Mouse (Mus musculus): ENCODE data around the gene Samd10. TPM values are rescaled to one million over a fixed set of nuclear protein-coding genes. Genes with fewer than 3 reads are reported as not detected.

Samd10 gene
- polyA plus RNA-seq, 1 experiment from 2014 or later = 23.9 TPM

GRCm38 (mm10) chr2:181571941-181572670 lies 26.9 kb downstream of the Samd10 start:
- no peaks in the 10 kb centered on the region for H3K9me3 ChIP-seq (ENCODE audit: control insufficient read depth, low read length)
- H3K9ac ChIP-seq (ENCODE audit: low read depth, low read length) = no peak overlapping the region
- no peak for ATAC-seq
- H3K4me3 ChIP-seq (ENCODE audit: low read length) = no peak overlapping the region
- H3K4me2 ChIP-seq (ENCODE audit: low read depth, low read length) = no peak overlapping the region
- 90% methylated on average over 11 of the region's 11 CpGs for WGBS
- peaks cover 4% of the 10 kb centered on the region; the same call in 1 of the 2 replicates for H3K36me3 ChIP-seq (ENCODE audit: control insufficient read depth, insufficient read depth, low read length)
- no peaks in the 10 kb centered on the region for H3K4me1 ChIP-seq (ENCODE audit: control insufficient read depth, insufficient read depth, low read length)
- no peak overlapping the region for H3K27ac ChIP-seq (ENCODE audit: low read length)
- H3K27me3 ChIP-seq (replicated peaks; ENCODE audit: control insufficient read depth, insufficient read depth, low read length) = no peaks in the 10 kb centered on the region

GRCm38 (mm10) chr2:181570921-181571595 lies 28.0 kb downstream of the Samd10 start:
- no peak overlapping the region for H3K9ac ChIP-seq (ENCODE audit: low read depth, low read length)
- WGBS = 71% methylated on average over 6 of the region's 6 CpGs
- H3K4me1 ChIP-seq (ENCODE audit: control insufficient read depth, insufficient read depth, low read length) = no peaks in the 10 kb centered on the region
- no peak overlapping the region for H3K4me2 ChIP-seq (ENCODE audit: low read depth, low read length)
- no peak overlapping the region for H3K27ac ChIP-seq (ENCODE audit: low read length)
- H3K36me3 ChIP-seq (ENCODE audit: control insufficient read depth, insufficient read depth, low read length) = peaks cover 4% of the 10 kb centered on the region; the same call in 1 of the 2 replicates
- no peaks in the 10 kb centered on the region for H3K27me3 ChIP-seq (replicated peaks; ENCODE audit: control insufficient read depth, insufficient read depth, low read length)
- no peaks in the 10 kb centered on the region for H3K9me3 ChIP-seq (ENCODE audit: control insufficient read depth, low read length)
- no peak overlapping the region for H3K4me3 ChIP-seq (ENCODE audit: low read length)
- ATAC-seq = no peak

- Histone ChIP-seq H3K36me3 (ENCODE audit: control insufficient read depth, insufficient read depth, low read length) (peaks cover 4% of the 10 kb centered on the region; the same call in 1 of the 2 replicates), H3K4me1 (ENCODE audit: control insufficient read depth, insufficient read depth, low read length) (no peaks in the 10 kb centered on the region), H3K27me3 (replicated peaks; ENCODE audit: control insufficient read depth, insufficient read depth, low read length) (no peaks in the 10 kb centered on the region), H3K27ac (ENCODE audit: low read length) (no peak overlapping the region), H3K9ac (ENCODE audit: low read depth, low read length) (no peak overlapping the region), H3K4me2 (ENCODE audit: low read depth, low read length) (no peak overlapping the region), H3K4me3 (ENCODE audit: low read length) (no peak overlapping the region), H3K9me3 (ENCODE audit: control insufficient read depth, low read length) (no peaks in the 10 kb centered on the region)
- WGBS = 88% methylated on average over 8 of the region's 8 CpGs
- no peak for ATAC-seq
Observed at GRCm38 (mm10) chr2:181570375-181570774, 28.6 kb downstream of the Samd10 start.

- no peaks in the 10 kb centered on the region for H3K4me1 ChIP-seq (ENCODE audit: control insufficient read depth, insufficient read depth, low read length)
- no peak overlapping the region for H3K9ac ChIP-seq (ENCODE audit: low read depth, low read length)
- H3K4me2 ChIP-seq (ENCODE audit: low read depth, low read length) = no peak overlapping the region
- H3K27ac ChIP-seq (ENCODE audit: low read length) = no peak overlapping the region
- no peaks in the 10 kb centered on the region for H3K9me3 ChIP-seq (ENCODE audit: control insufficient read depth, low read length)
- ATAC-seq = no peak
- 90% methylated on average over 10 of the region's 10 CpGs for WGBS
- H3K27me3 ChIP-seq (replicated peaks; ENCODE audit: control insufficient read depth, insufficient read depth, low read length) = no peaks in the 10 kb centered on the region
- H3K4me3 ChIP-seq (ENCODE audit: low read length) = no peak overlapping the region
- H3K36me3 ChIP-seq (ENCODE audit: control insufficient read depth, insufficient read depth, low read length) = peaks cover 4% of the 10 kb centered on the region; the same call in 1 of the 2 replicates
Observed at GRCm38 (mm10) chr2:181569856-181570255, 29.2 kb downstream of the Samd10 start.

GRCm38 (mm10) chr2:181568272-181569008 lies 30.6 kb downstream of the Samd10 start:
- H3K4me3 ChIP-seq (ENCODE audit: low read length) = no peak overlapping the region
- H3K4me1 ChIP-seq (ENCODE audit: control insufficient read depth, insufficient read depth, low read length) = no peaks in the 10 kb centered on the region
- no peak overlapping the region for H3K4me2 ChIP-seq (ENCODE audit: low read depth, low read length)
- H3K9ac ChIP-seq (ENCODE audit: low read depth, low read length) = no peak overlapping the region
- no peaks in the 10 kb centered on the region for H3K9me3 ChIP-seq (ENCODE audit: control insufficient read depth, low read length)
- WGBS = 76% methylated on average over 7 of the region's 7 CpGs
- H3K36me3 ChIP-seq (ENCODE audit: control insufficient read depth, insufficient read depth, low read length) = peaks cover 4% of the 10 kb centered on the region; the same call in 1 of the 2 replicates
- 0 out of 2 replicates have a peak, but pooled peaks have one; percentile 38 for ATAC-seq
- no peak overlapping the region for H3K27ac ChIP-seq (ENCODE audit: low read length)
- no peaks in the 10 kb centered on the region for H3K27me3 ChIP-seq (replicated peaks; ENCODE audit: control insufficient read depth, insufficient read depth, low read length)

- no peak overlapping the region for H3K4me3 ChIP-seq (ENCODE audit: low read length)
- H3K4me1 ChIP-seq (ENCODE audit: control insufficient read depth, insufficient read depth, low read length) = no peaks in the 10 kb centered on the region
- no peak overlapping the region for H3K4me2 ChIP-seq (ENCODE audit: low read depth, low read length)
- H3K9me3 ChIP-seq (ENCODE audit: control insufficient read depth, low read length) = no peaks in the 10 kb centered on the region
- H3K27me3 ChIP-seq (replicated peaks; ENCODE audit: control insufficient read depth, insufficient read depth, low read length) = no peaks in the 10 kb centered on the region
- no peak for ATAC-seq
- WGBS = 88% methylated on average over 3 of the region's 3 CpGs
- no peak overlapping the region for H3K27ac ChIP-seq (ENCODE audit: low read length)
- no peak overlapping the region for H3K9ac ChIP-seq (ENCODE audit: low read depth, low read length)
- peaks cover 4% of the 10 kb centered on the region; the same call in 1 of the 2 replicates for H3K36me3 ChIP-seq (ENCODE audit: control insufficient read depth, insufficient read depth, low read length)
Observed at GRCm38 (mm10) chr2:181567338-181567737, 31.7 kb downstream of the Samd10 start.

- ATAC-seq = no peak
- Histone ChIP-seq H3K4me1 (ENCODE audit: control insufficient read depth, insufficient read depth, low read length) (no peaks in the 10 kb centered on the region), H3K4me3 (ENCODE audit: low read length) (no peak overlapping the region), H3K9ac (ENCODE audit: low read depth, low read length) (no peak overlapping the region), H3K27ac (ENCODE audit: low read length) (no peak overlapping the region), H3K36me3 (ENCODE audit: control insufficient read depth, insufficient read depth, low read length) (peaks cover 14% of the 10 kb centered on the region), H3K9me3 (ENCODE audit: control insufficient read depth, low read length) (no peaks in the 10 kb centered on the region), H3K4me2 (ENCODE audit: low read depth, low read length) (no peak overlapping the region), H3K27me3 (replicated peaks; ENCODE audit: control insufficient read depth, insufficient read depth, low read length) (no peaks in the 10 kb centered on the region)
Observed at GRCm38 (mm10) chr2:181553772-181554171, 45.2 kb downstream of the Samd10 start.

- 90% methylated on average over 2 of the region's 2 CpGs for WGBS
- peaks cover 25% of the 10 kb centered on the region for H3K36me3 ChIP-seq (ENCODE audit: control insufficient read depth, insufficient read depth, low read length)
- no peak for ATAC-seq
- no peaks in the 10 kb centered on the region for H3K4me1 ChIP-seq (ENCODE audit: control insufficient read depth, insufficient read depth, low read length)
- H3K4me3 ChIP-seq (ENCODE audit: low read length) = no peak overlapping the region
- H3K27ac ChIP-seq (ENCODE audit: low read length) = no peak overlapping the region
- H3K27me3 ChIP-seq (replicated peaks; ENCODE audit: control insufficient read depth, insufficient read depth, low read length) = no peaks in the 10 kb centered on the region
- H3K9me3 ChIP-seq (ENCODE audit: control insufficient read depth, low read length) = no peaks in the 10 kb centered on the region
- no peak overlapping the region for H3K9ac ChIP-seq (ENCODE audit: low read depth, low read length)
- H3K4me2 ChIP-seq (ENCODE audit: low read depth, low read length) = no peak overlapping the region
Observed at GRCm38 (mm10) chr2:181550233-181550632, 48.8 kb downstream of the Samd10 start.

GRCm38 (mm10) chr2:181548682-181549081 lies 50.3 kb downstream of the Samd10 start:
- Histone ChIP-seq H3K4me3 (ENCODE audit: low read length) (no peak overlapping the region), H3K9me3 (ENCODE audit: control insufficient read depth, low read length) (no peaks in the 10 kb centered on the region), H3K27ac (ENCODE audit: low read length) (no peak overlapping the region), H3K9ac (ENCODE audit: low read depth, low read length) (no peak overlapping the region), H3K4me2 (ENCODE audit: low read depth, low read length) (no peak overlapping the region), H3K36me3 (ENCODE audit: control insufficient read depth, insufficient read depth, low read length) (peaks cover 25% of the 10 kb centered on the region), H3K27me3 (replicated peaks; ENCODE audit: control insufficient read depth, insufficient read depth, low read length) (no peaks in the 10 kb centered on the region), H3K4me1 (ENCODE audit: control insufficient read depth, insufficient read depth, low read length) (no peaks in the 10 kb centered on the region)
- no peak for ATAC-seq
- WGBS = 81% methylated on average over 5 of the region's 5 CpGs

All from intestine, embryonic 16.5 days (tissue).